Comparison of ENCODE assay signal across 8 mouse cellular contexts in genomic region chr1:178337551-178338317, GRCm38 (mm10). TPM values are rescaled to one million over a fixed set of nuclear protein-coding genes. Genes with fewer than 3 reads are reported as not detected.
DNase-seq lines count a peak whose midpoint lies in the region; ATAC-seq and TF ChIP-seq lines count a peak whose summit lies in the region.

TSS of gene Hnrnpu (minus strand) at chr1:178337797.

- peak within 1 kb of the TSS; percentile 100 for H3ac ChIP-seq in myocyte (ENCODE audit: control insufficient read depth, insufficient read length)

- H3K9me3 ChIP-seq in heart, embryonic 10.5 days = no peaks in the 10 kb centered on the region
- no peaks in the 10 kb centered on the region for H3K9me3 ChIP-seq in kidney, embryonic 16.5 days (ENCODE audit: low read length)

- TF ChIP-seq CTCF in bone marrow macrophage, adult 2 months (IDR thresholded peaks at IDR 0.05; ENCODE audit: low read depth, low read length) = no peak
- TF ChIP-seq CTCF in embryonic fibroblast, embryonic 13.5 days (IDR thresholded peaks at IDR 0.05; ENCODE audit: borderline replicate concordance, insufficient read depth, low read length) = no peak
- TF ChIP-seq CTCF in liver, adult 2 months (IDR thresholded peaks at IDR 0.05; ENCODE audit: low read depth, low read length) = no peak

- WGBS in heart, embryonic 10.5 days = under 1% methylated on average over 72 of the region's 73 CpGs
- WGBS in kidney, embryonic 16.5 days = under 1% methylated on average over 73 of the region's 73 CpGs
- WGBS in liver, adult 2 months = under 1% methylated on average over 73 of the region's 73 CpGs

- ATAC-seq in kidney, embryonic 16.5 days (ENCODE audit: low FRiP score, low TSS enrichment) = peak; percentile 91

- DNase-seq in A20 (ENCODE audit: low read depth, low spot score) = peak; percentile 96
- peak; percentile 96 for DNase-seq in heart, embryonic 10.5 days (ENCODE audit: low spot score)
- DNase-seq in liver, adult 2 months (ENCODE audit: extremely low read depth, low read depth, low spot score) = peak; percentile 79
- DNase-seq in splenic B cell, adult 2 months (ENCODE audit: low read depth, low spot score) = peak; percentile 96

- H3K4me1 ChIP-seq in bone marrow macrophage, adult 2 months (ENCODE audit: control insufficient read depth, insufficient read depth, low read length) = peaks cover 27% of the 10 kb centered on the region
- H3K4me1 ChIP-seq in embryonic fibroblast, embryonic 13.5 days (ENCODE audit: control insufficient read depth, insufficient read depth, low read length) = peaks cover 3% of the 10 kb centered on the region; the same call in 1 of the 2 replicates
- peaks cover 10% of the 10 kb centered on the region for H3K4me1 ChIP-seq in heart, embryonic 10.5 days
- H3K4me1 ChIP-seq in kidney, embryonic 16.5 days (ENCODE audit: insufficient read depth, low read length) = peaks cover 15% of the 10 kb centered on the region
- peaks cover 11% of the 10 kb centered on the region for H3K4me1 ChIP-seq in liver, adult 2 months (ENCODE audit: control insufficient read depth, insufficient read depth, low read length)

- peak; percentile 96 for TF ChIP-seq POLR2A in bone marrow macrophage, adult 2 months (IDR thresholded peaks at IDR 0.05; ENCODE audit: borderline replicate concordance, low read depth, low read length)
- peak; percentile 93 for TF ChIP-seq POLR2A in embryonic fibroblast, embryonic 13.5 days (IDR thresholded peaks at IDR 0.05; ENCODE audit: low read depth, low read length)
- TF ChIP-seq POLR2A in liver, adult 2 months (IDR thresholded peaks at IDR 0.05; ENCODE audit: extremely low read depth, insufficient read depth, low read length) = peak; percentile 98
- TF ChIP-seq POLR2A in myocyte (IDR thresholded peaks at IDR 0.05; ENCODE audit: insufficient read length, low read depth) = peak; percentile 94

- peak within 1 kb of the TSS; percentile 100 for H3K27ac ChIP-seq in bone marrow macrophage, adult 2 months (ENCODE audit: insufficient read depth, low read depth, low read length)
- peak within 1 kb of the TSS; percentile 93 for H3K27ac ChIP-seq in embryonic fibroblast, embryonic 13.5 days (ENCODE audit: insufficient read depth, low read length)
- peak within 1 kb of the TSS; percentile 100 for H3K27ac ChIP-seq in heart, embryonic 10.5 days
- peak within 1 kb of the TSS; percentile 99 for H3K27ac ChIP-seq in kidney, embryonic 16.5 days (ENCODE audit: low read length)
- H3K27ac ChIP-seq in liver, adult 2 months (replicated peaks; ENCODE audit: insufficient read depth, low read depth, low read length) = peak within 1 kb of the TSS; percentile 98

- peaks cover 13% of the 10 kb centered on the region for H3K79me2 ChIP-seq in liver, adult 2 months (ENCODE audit: control insufficient read depth, insufficient read depth, low read length)
- H3K79me2 ChIP-seq in myocyte (ENCODE audit: control insufficient read depth, insufficient read depth) = peaks cover 48% of the 10 kb centered on the region

- H3K27me3 ChIP-seq in heart, embryonic 10.5 days (ENCODE audit: insufficient read depth, poor library complexity, severe bottlenecking) = no peaks in the 10 kb centered on the region
- no peaks in the 10 kb centered on the region for H3K27me3 ChIP-seq in kidney, embryonic 16.5 days (ENCODE audit: insufficient read depth, low read length)
- H3K27me3 ChIP-seq in liver, adult 2 months (ENCODE audit: control insufficient read depth, insufficient read depth, low read length) = no peaks in the 10 kb centered on the region
- H3K27me3 ChIP-seq in myocyte (ENCODE audit: control insufficient read depth, insufficient read depth, insufficient read length) = no peaks in the 10 kb centered on the region
- H3K27me3 ChIP-seq in splenic B cell, adult 2 months (ENCODE audit: control insufficient read depth, insufficient read depth, low read length, poor library complexity, severe bottlenecking) = no peaks in the 10 kb centered on the region

- H3K4me3 ChIP-seq in bone marrow macrophage, adult 2 months (ENCODE audit: insufficient read depth, low read length) = peak within 1 kb of the TSS; percentile 91
- peak within 1 kb of the TSS; percentile 100 for H3K4me3 ChIP-seq in embryonic fibroblast, embryonic 13.5 days (ENCODE audit: insufficient read depth, low read length)
- peak within 1 kb of the TSS; percentile 100 for H3K4me3 ChIP-seq in heart, embryonic 10.5 days
- peak within 1 kb of the TSS; percentile 100 for H3K4me3 ChIP-seq in kidney, embryonic 16.5 days (ENCODE audit: low read length)
- H3K4me3 ChIP-seq in liver, adult 2 months (ENCODE audit: insufficient read depth, low read depth, low read length) = peak within 1 kb of the TSS; percentile 91
- H3K4me3 ChIP-seq in myocyte = peak within 1 kb of the TSS; percentile 83

- H3K4me2 ChIP-seq in kidney, embryonic 16.5 days (replicated peaks; ENCODE audit: low read depth, low read length) = peak within 1 kb of the TSS; percentile 63
- peak within 1 kb of the TSS; percentile 96 for H3K4me2 ChIP-seq in myocyte (ENCODE audit: low read depth)

- H3K9ac ChIP-seq in kidney, embryonic 16.5 days (replicated peaks; ENCODE audit: low read length) = peak within 1 kb of the TSS; percentile 100
- H3K9ac ChIP-seq in liver, adult 2 months (ENCODE audit: low read depth, low read length) = peak within 1 kb of the TSS; percentile 96

- H3K36me3 ChIP-seq in heart, embryonic 10.5 days = peaks cover 31% of the 10 kb centered on the region
- peaks cover 13% of the 10 kb centered on the region for H3K36me3 ChIP-seq in kidney, embryonic 16.5 days (ENCODE audit: insufficient read depth, low read length)
- H3K36me3 ChIP-seq in liver, adult 2 months (ENCODE audit: control insufficient read depth, insufficient read depth, low read length) = peaks cover 22% of the 10 kb centered on the region
- peaks cover 33% of the 10 kb centered on the region for H3K36me3 ChIP-seq in myocyte (ENCODE audit: control insufficient read depth, insufficient read depth)
- H3K36me3 ChIP-seq in splenic B cell, adult 2 months (ENCODE audit: control insufficient read depth, insufficient read depth, low read length, poor library complexity, severe bottlenecking) = peaks cover 8% of the 10 kb centered on the region; the same call in 1 of the 2 replicates

TF ChIP-seq in myocyte, 11 proteins besides CTCF, POLR2A, EP300 and RAD21:
- TF ChIP-seq REST (IDR thresholded peaks at IDR 0.05; ENCODE audit: insufficient read depth, insufficient read length) (peak; percentile 60), POLR2AphosphoS2 (IDR thresholded peaks at IDR 0.05; ENCODE audit: insufficient read length, low read depth) (peak; percentile 99), MYOG (IDR thresholded peaks at IDR 0.05; ENCODE audit: control insufficient read depth in 1 of 3, insufficient read depth in 1 of 3, insufficient read length in 2 of 3, low read depth in 2 of 3) (no peak), MAX (IDR thresholded peaks at IDR 0.05; ENCODE audit: low read depth) (no peak), MYOD1 (IDR thresholded peaks at IDR 0.05; ENCODE audit: control insufficient read depth in 1 of 3, insufficient read length in 2 of 3, low read depth in 2 of 3) (peak in 1 of 3 experiments; percentile 43)

RNA-seq across cellular contexts. Expression of gene Hnrnpu, which starts in this region (rescaled TPM):
- polyA plus RNA-seq in bone marrow macrophage, adult 2 months (2012; ENCODE audit: insufficient read depth, insufficient read length, missing spikeins) = 534 and 556 TPM in 2 replicates
- 522 and 619 TPM in 2 replicates for polyA plus RNA-seq in embryonic fibroblast, embryonic 13.5 days (2011; ENCODE audit: insufficient read length, low read depth, missing spikeins)
- 296 and 533 TPM in 2 replicates for polyA plus RNA-seq in heart, embryonic 10.5 days (2016; fragmentation: Nextera tagmentation; extraction: Ambion mirVana)
- polyA plus RNA-seq in kidney, embryonic 16.5 days (2015; fragmentation: Nextera tagmentation; extraction: Ambion mirVana) = 259 and 263 TPM in 2 replicates
- 137 and 162 TPM in 2 replicates for total RNA-seq in liver, adult 2 months (2014; rRNA removed)
- 32.6 and 33.0 TPM in 2 replicates for polyA plus RNA-seq in liver, adult 2 months (2012; rRNA removed)
- polyA plus RNA-seq in myocyte (2012; fragmentation: generic; extraction: Trizol) = 95.0 TPM

Comparison
In these comparisons a context has a peak if more than half of its experiments do, and no peak if none do; other contexts are left out.
1. Peak in every context shown above with its lines: DNase-seq, ATAC-seq, H3K4me3 ChIP-seq and H3K27ac ChIP-seq.